In genomic region chr8:70500386-70501301, GRCm38 (mm10) we compare ENCODE assay signal across 8 mouse cellular contexts. TPM values are rescaled to one million over a fixed set of nuclear protein-coding genes. Genes with fewer than 3 reads are reported as not detected.
DNase-seq lines count a peak whose midpoint lies in the region; ATAC-seq and TF ChIP-seq lines count a peak whose summit lies in the region.

No protein-coding gene starts in this region.

- 15% methylated on average over 39 of the region's 39 CpGs for WGBS in lung, adult 2 months
- 7% methylated on average over 34 of the region's 39 CpGs for WGBS in hindbrain, embryonic 16.5 days
- 11% methylated on average over 39 of the region's 39 CpGs for WGBS in lung, embryonic 16.5 days

- TF ChIP-seq POLR2A in lung, adult 2 months (IDR thresholded peaks at IDR 0.05; ENCODE audit: borderline replicate concordance, extremely low read depth, low read depth, low read length) = no peak

- H3K27me3 ChIP-seq in hindbrain, embryonic 16.5 days (replicated peaks; ENCODE audit: control insufficient read depth, insufficient read depth, low read length) = peaks cover 68% of the 10 kb centered on the region
- peaks cover 41% of the 10 kb centered on the region for H3K27me3 ChIP-seq in lung, embryonic 16.5 days (ENCODE audit: control insufficient read depth, insufficient read depth, low read depth, low read length)

- no peak overlapping the region for H3K27ac ChIP-seq in hindbrain, embryonic 16.5 days (ENCODE audit: low read depth, low read length)
- no peak overlapping the region for H3K27ac ChIP-seq in lung, embryonic 16.5 days (ENCODE audit: low read length)

- TF ChIP-seq CTCF in lung, adult 2 months (IDR thresholded peaks at IDR 0.05; ENCODE audit: insufficient read depth, low read length) = no peak

- H3K9ac ChIP-seq in hindbrain, embryonic 16.5 days (ENCODE audit: low read depth, low read length) = no peak overlapping the region
- no peak overlapping the region for H3K9ac ChIP-seq in lung, embryonic 16.5 days (ENCODE audit: low read length)

- H3K4me2 ChIP-seq in hindbrain, embryonic 16.5 days (ENCODE audit: low read length) = peak overlapping the region; percentile 39
- peak overlapping the region; percentile 15 for H3K4me2 ChIP-seq in lung, embryonic 16.5 days (ENCODE audit: low read depth, low read length)

- intact Hi-C loops in left cerebral cortex, postnatal 4 days (cut with DNase I) = loop anchor here (5.0 kb wide), 2 partner anchors 118 to 168 kb away; no protein-coding TSS in a partner anchor
- intact Hi-C loops in left cerebral cortex, postnatal 14 days (cut with DNase I) = loop anchor here (5.0 kb wide), 2 partner anchors 53 to 83 kb away; no protein-coding TSS in a partner anchor

- DNase-seq in lung, adult 2 months = peak; percentile 37
- no peak for DNase-seq in lung, postnatal 14 days
- DNase-seq in c-Kit-positive CD71-positive TER-119-negative erythroid progenitor cells, embryonic 14.5 days (ENCODE audit: low read depth) = peak; percentile 75
- no peak for DNase-seq in left cerebral cortex, postnatal 4 days
- no peak for DNase-seq in left cerebral cortex, postnatal 14 days (ENCODE audit: low spot score in 2 of 2)
- DNase-seq in right cerebral cortex, postnatal 25 days = no peak

- ATAC-seq in hindbrain, embryonic 16.5 days = no peak
- ATAC-seq in lung, embryonic 16.5 days (ENCODE audit: low read depth) = no peak

- H3K36me3 ChIP-seq in hindbrain, embryonic 16.5 days (ENCODE audit: control insufficient read depth, insufficient read depth, low read length) = no peaks in the 10 kb centered on the region
- H3K36me3 ChIP-seq in lung, embryonic 16.5 days (ENCODE audit: control insufficient read depth, insufficient read depth, low read length) = peaks cover 6% of the 10 kb centered on the region; the same call in 1 of the 2 replicates

- H3K4me1 ChIP-seq in lung, adult 2 months (ENCODE audit: control insufficient read depth, insufficient read depth, low read length) = peaks cover 4% of the 10 kb centered on the region; the same call in 1 of the 2 replicates
- peaks cover 34% of the 10 kb centered on the region for H3K4me1 ChIP-seq in hindbrain, embryonic 16.5 days (ENCODE audit: control insufficient read depth, insufficient read depth, low read depth, low read length)
- H3K4me1 ChIP-seq in lung, embryonic 16.5 days (replicated peaks; ENCODE audit: control insufficient read depth, insufficient read depth, low read length) = peaks cover 34% of the 10 kb centered on the region

- H3K4me3 ChIP-seq in lung, adult 2 months (replicated peaks; ENCODE audit: extremely low read depth, low read depth, low read length) = no peak overlapping the region
- H3K4me3 ChIP-seq in hindbrain, embryonic 16.5 days (ENCODE audit: low read length) = 0 out of 2 replicates have a peak overlapping the region, but pooled peaks have one; percentile 14
- no peak overlapping the region; the same call in 1 of the 2 replicates for H3K4me3 ChIP-seq in lung, embryonic 16.5 days (ENCODE audit: low read length)

- H3K9me3 ChIP-seq in hindbrain, embryonic 16.5 days (ENCODE audit: control insufficient read depth, low read length) = no peaks in the 10 kb centered on the region
- H3K9me3 ChIP-seq in lung, embryonic 16.5 days (ENCODE audit: control insufficient read depth, low read length) = no peaks in the 10 kb centered on the region

RNA-seq across cellular contexts. Expression of gene Rex1bd, which starts 5.9 kb away (rescaled TPM):
- polyA plus RNA-seq in lung, adult 2 months (2012; rRNA removed) = 145 and 178 TPM in 2 replicates
- polyA plus RNA-seq in hindbrain, embryonic 16.5 days (2015; fragmentation: Nextera tagmentation; extraction: Ambion mirVana) = 173 and 192 TPM in 2 replicates
- polyA plus RNA-seq in lung, embryonic 16.5 days (2015; fragmentation: Nextera tagmentation; extraction: Ambion mirVana) = 125 and 133 TPM in 2 replicates
- 100 to 1,000 TPM; 109 to 116 TPM for total RNA-seq in left cerebral cortex, postnatal 4 days (2021)
- total RNA-seq in left cerebral cortex, postnatal 14 days (2021) = 10 to 100 TPM; 96.6 to 99.7 TPM

RNA-seq across cellular contexts. Expression of gene Crlf1, which starts 7.7 kb away (rescaled TPM):
- 27.7 and 34.3 TPM in 2 replicates for polyA plus RNA-seq in lung, adult 2 months (2012; rRNA removed)
- 9.3 and 15.5 TPM in 2 replicates for polyA plus RNA-seq in hindbrain, embryonic 16.5 days (2015; fragmentation: Nextera tagmentation; extraction: Ambion mirVana)
- 166 and 169 TPM in 2 replicates for polyA plus RNA-seq in lung, embryonic 16.5 days (2015; fragmentation: Nextera tagmentation; extraction: Ambion mirVana)
- total RNA-seq in left cerebral cortex, postnatal 4 days (2021) = 10 to 100 TPM; 22.3 to 32.3 TPM
- 1 to 10 TPM; 5.8 to 7.5 TPM for total RNA-seq in left cerebral cortex, postnatal 14 days (2021)

RNA-seq across cellular contexts. Expression of gene Uba52, which starts 10.0 kb away (rescaled TPM):
- 370 and 371 TPM in 2 replicates for polyA plus RNA-seq in lung, adult 2 months (2012; rRNA removed)
- polyA plus RNA-seq in hindbrain, embryonic 16.5 days (2015; fragmentation: Nextera tagmentation; extraction: Ambion mirVana) = 576 and 598 TPM in 2 replicates
- 917 and 987 TPM in 2 replicates for polyA plus RNA-seq in lung, embryonic 16.5 days (2015; fragmentation: Nextera tagmentation; extraction: Ambion mirVana)
- 1,000 to 10,000 TPM; 1,115 to 1,131 TPM for total RNA-seq in left cerebral cortex, postnatal 4 days (2021)
- total RNA-seq in left cerebral cortex, postnatal 14 days (2021) = 1,000 to 10,000 TPM in 1 of 2 experiments, 100 to 1,000 TPM in 1; 967 to 1,028 TPM

RNA-seq across cellular contexts. Expression of gene Tmem59l, which starts 13.5 kb away (rescaled TPM):
- polyA plus RNA-seq in lung, adult 2 months (2012; rRNA removed) = 10.5 and 12.2 TPM in 2 replicates
- polyA plus RNA-seq in hindbrain, embryonic 16.5 days (2015; fragmentation: Nextera tagmentation; extraction: Ambion mirVana) = 164 and 190 TPM in 2 replicates
- 5.6 and 7.0 TPM in 2 replicates for polyA plus RNA-seq in lung, embryonic 16.5 days (2015; fragmentation: Nextera tagmentation; extraction: Ambion mirVana)
- total RNA-seq in left cerebral cortex, postnatal 4 days (2021) = 10 to 100 TPM; 65.7 to 80.3 TPM
- 100 to 1,000 TPM; 217 to 225 TPM for total RNA-seq in left cerebral cortex, postnatal 14 days (2021)

RNA-seq across cellular contexts. Expression of gene Klhl26, which starts 23.9 kb away (rescaled TPM):
- 51.3 and 57.2 TPM in 2 replicates for polyA plus RNA-seq in lung, adult 2 months (2012; rRNA removed)
- polyA plus RNA-seq in hindbrain, embryonic 16.5 days (2015; fragmentation: Nextera tagmentation; extraction: Ambion mirVana) = 36.1 and 37.5 TPM in 2 replicates
- 28.8 and 29.4 TPM in 2 replicates for polyA plus RNA-seq in lung, embryonic 16.5 days (2015; fragmentation: Nextera tagmentation; extraction: Ambion mirVana)
- 10 to 100 TPM; 26.3 to 28.7 TPM for total RNA-seq in left cerebral cortex, postnatal 4 days (2021)
- 10 to 100 TPM; 37.2 to 37.9 TPM for total RNA-seq in left cerebral cortex, postnatal 14 days (2021)

Comparison
In these comparisons a context has a peak if more than half of its experiments do, and no peak if none do; other contexts are left out.
1. DNase-seq: peak in lung, adult 2 months (single experiment) and c-Kit-positive CD71-positive TER-119-negative erythroid progenitor cells, embryonic 14.5 days (single experiment); none in lung, postnatal 14 days (single experiment), left cerebral cortex, postnatal 4 days (single experiment), left cerebral cortex, postnatal 14 days (0 of 2) and right cerebral cortex, postnatal 25 days (single experiment).